Mouse (Mus musculus) MEL (cell line): ENCODE measurements around the gene Ptpdc1. TPM values are rescaled to one million over a fixed set of nuclear protein-coding genes. Genes with fewer than 3 reads are reported as not detected.
A peak's percentile ranks its signal among the peaks of the same experiment; 100 is the strongest.

Experiments used
- DNase-seq: peaks from one replicate; pipeline ENCODE4 v3.0.0; 2011; ENCODE audit warnings: low read depth, low spot score
- H3K27ac ChIP-seq: 2 replicates; pipeline ENCODE4 v1.5.1; 2012; ENCODE audit warnings: low read depth, mild to moderate bottlenecking, control low read depth, low read length, moderate library complexity; ENCODE audit not compliant: control insufficient read depth
- H3K27me3 ChIP-seq, 2 experiments: fragments of 150-350 bp in 1 of 2; sonication (generic) in 1 of 2; 2 replicates each; pipeline ENCODE4 v1.6.1; 2012; ENCODE audit warnings: low read length in 2 of 2, mild to moderate bottlenecking in 2 of 2, improper control_type of control experiment in 1 of 2, moderate library complexity in 1 of 2; ENCODE audit not compliant: insufficient read depth in 2 of 2, control insufficient read depth in 1 of 2
- H3K36me3 ChIP-seq, 2 experiments: 2 replicates each; pipeline ENCODE4 v1.6.1; 2012 to 2014; ENCODE audit warnings: low read length in 2 of 2, improper control_type of control experiment in 1 of 2, inconsistent platforms in 1 of 2, mild to moderate bottlenecking in 1 of 2; ENCODE audit not compliant: insufficient read depth in 2 of 2, control insufficient read depth in 1 of 2
- H3K4me1 ChIP-seq, 2 experiments: fragments of 150-350 bp in 1 of 2; sonication (generic) in 1 of 2; 2 replicates each; pipeline ENCODE4 v1.6.1; 2012; ENCODE audit warnings: low read length in 2 of 2, improper control_type of control experiment in 1 of 2, mild to moderate bottlenecking in 1 of 2; ENCODE audit not compliant: insufficient read depth in 2 of 2, control insufficient read depth in 1 of 2
- H3K4me3 ChIP-seq, 2 experiments: fragments of 150-350 bp in 1 of 2; sonication (generic) in 1 of 2; 2 replicates each; pipeline ENCODE4 v1.5.1; 2012; ENCODE audit warnings: low read depth in 2 of 2, low read length in 2 of 2, mild to moderate bottlenecking in 2 of 2, moderate library complexity in 2 of 2, control low read depth in 1 of 2, improper control_type of control experiment in 1 of 2; ENCODE audit not compliant: control insufficient read depth in 1 of 2, insufficient read depth in 1 of 2
- H3K79me2 ChIP-seq: 2 replicates; pipeline ENCODE4 v1.6.1; 2012; ENCODE audit warnings: mild to moderate bottlenecking, low read length, moderate library complexity; ENCODE audit not compliant: control insufficient read depth, poor library complexity, insufficient read depth
- H3K9ac ChIP-seq: 2 replicates; pipeline ENCODE4 v1.6.1; 2012; ENCODE audit warnings: low read depth, mild to moderate bottlenecking, control low read depth, low read length, moderate library complexity; ENCODE audit not compliant: control insufficient read depth, poor library complexity, severe bottlenecking
- H3K9me3 ChIP-seq: fragments of 150-350 bp; sonication (generic); replicated peaks from 2 replicates; pipeline ENCODE4 v1.6.1; 2012; ENCODE audit warnings: mild to moderate bottlenecking, low read length, improper control_type of control experiment, moderate library complexity; ENCODE audit not compliant: insufficient read depth
- BHLHE40 ChIP-seq: IDR thresholded peaks from 2 replicates; pipeline ENCODE4 v1.6.1; 2012; ENCODE audit warnings: low read depth, mild to moderate bottlenecking, inconsistent platforms, low read length, improper control_type of control experiment, borderline replicate concordance
- CHD1 ChIP-seq: IDR thresholded peaks from 2 replicates; pipeline ENCODE4 v1.6.1; 2012; ENCODE audit warnings: low read depth, mild to moderate bottlenecking, inconsistent platforms, low read length, improper control_type of control experiment
- CHD2 ChIP-seq: IDR thresholded peaks from 2 replicates; pipeline ENCODE4 v1.6.1; 2011; ENCODE audit warnings: low read length, improper control_type of control experiment
- E2F4 ChIP-seq: IDR thresholded peaks from 2 replicates; pipeline ENCODE4 v1.6.1; 2011; ENCODE audit warnings: low read depth, low read length, improper control_type of control experiment, borderline replicate concordance
- GATA1 ChIP-seq: IDR thresholded peaks from 2 replicates; pipeline ENCODE4 v1.6.1; 2011; ENCODE audit warnings: low read depth, low read length, improper control_type of control experiment
- HCFC1 ChIP-seq: IDR thresholded peaks from 2 replicates; pipeline ENCODE4 v1.6.1; 2012; ENCODE audit warnings: low read depth, mild to moderate bottlenecking, inconsistent platforms, low read length, improper control_type of control experiment, moderate library complexity
- MAFK ChIP-seq: IDR thresholded peaks from 2 replicates; pipeline ENCODE4 v1.6.1; 2011; ENCODE audit warnings: low read depth, mild to moderate bottlenecking, low read length, improper control_type of control experiment, borderline replicate concordance
- MAZ ChIP-seq: IDR thresholded peaks from 2 replicates; pipeline ENCODE4 v1.6.1; 2012; ENCODE audit warnings: low read depth, mild to moderate bottlenecking, inconsistent platforms, low read length, improper control_type of control experiment
- MEF2A ChIP-seq: IDR thresholded peaks from 2 replicates; pipeline ENCODE4 v1.6.1; 2014; ENCODE audit warnings: low read depth, mild to moderate bottlenecking, inconsistent platforms, low read length, improper control_type of control experiment; ENCODE audit not compliant: poor library complexity, insufficient replicate concordance, severe bottlenecking; ENCODE audit errors: extremely low read depth
- MYC ChIP-seq: IDR thresholded peaks from 2 replicates; pipeline ENCODE4 v1.6.1; 2011; ENCODE audit warnings: low read depth, mild to moderate bottlenecking, low read length, improper control_type of control experiment, moderate library complexity
- NELFE ChIP-seq: IDR thresholded peaks from 2 replicates; pipeline ENCODE4 v1.6.1; 2011; ENCODE audit warnings: low read depth, low read length, improper control_type of control experiment
- NRF1 ChIP-seq: IDR thresholded peaks from 2 replicates; pipeline ENCODE4 v1.6.1; 2014; ENCODE audit warnings: low read depth, mild to moderate bottlenecking, inconsistent platforms, low read length, improper control_type of control experiment, moderate library complexity; ENCODE audit not compliant: poor library complexity, insufficient read depth, severe bottlenecking
- POLR2A ChIP-seq, 2 experiments: IDR thresholded peaks; 2 replicates each; pipeline ENCODE4 v1.6.1; 2011 to 2012; ENCODE audit warnings: low read length in 2 of 2, mild to moderate bottlenecking in 2 of 2, control low read depth in 1 of 2, improper control_type of control experiment in 1 of 2, low read depth in 1 of 2, moderate library complexity in 1 of 2; ENCODE audit not compliant: control insufficient read depth in 1 of 2, insufficient read depth in 1 of 2, poor library complexity in 1 of 2
- POLR2AphosphoS5 ChIP-seq: IDR thresholded peaks from 2 replicates; pipeline ENCODE4 v1.6.1; 2012; ENCODE audit warnings: low read depth, borderline replicate concordance, mild to moderate bottlenecking, inconsistent platforms, low read length, moderate library complexity, mixed read lengths
- RAD21 ChIP-seq: IDR thresholded peaks from 2 replicates; pipeline ENCODE4 v1.6.1; 2011; ENCODE audit warnings: mild to moderate bottlenecking, low read depth, low read length, improper control_type of control experiment
- SMC3 ChIP-seq: IDR thresholded peaks from 2 replicates; pipeline ENCODE4 v1.6.1; 2011; ENCODE audit warnings: low read depth, low read length, improper control_type of control experiment
- TBP ChIP-seq: IDR thresholded peaks from 2 replicates; pipeline ENCODE4 v1.8.0; 2011; ENCODE audit warnings: low read depth, low read length, improper control_type of control experiment
- TCF12 ChIP-seq: IDR thresholded peaks from 2 replicates; pipeline ENCODE4 v1.6.1; 2014; ENCODE audit warnings: low read depth, mild to moderate bottlenecking, inconsistent platforms, low read length, improper control_type of control experiment, moderate library complexity
- USF1 ChIP-seq: IDR thresholded peaks from 2 replicates; pipeline ENCODE4 v1.6.1; 2014; ENCODE audit warnings: low read depth, mild to moderate bottlenecking, inconsistent platforms, low read length, improper control_type of control experiment, moderate library complexity
- USF2 ChIP-seq, 2 experiments: IDR thresholded peaks; 2 replicates each; pipeline ENCODE4 v1.6.1; 2011 to 2012; ENCODE audit warnings: improper control_type of control experiment in 2 of 2, low read length in 2 of 2, borderline replicate concordance in 1 of 2, inconsistent platforms in 1 of 2, low read depth in 1 of 2, mild to moderate bottlenecking in 1 of 2; ENCODE audit not compliant: insufficient read depth in 1 of 2
- ZC3H11A ChIP-seq: IDR thresholded peaks from 2 replicates; pipeline ENCODE4 v1.6.1; 2012; ENCODE audit warnings: low read depth, mild to moderate bottlenecking, inconsistent platforms, low read length, improper control_type of control experiment
- ZMIZ1 ChIP-seq: IDR thresholded peaks from 2 replicates; pipeline ENCODE4 v1.6.1; 2012; ENCODE audit warnings: low read depth, mild to moderate bottlenecking, inconsistent platforms, low read length, improper control_type of control experiment, moderate library complexity
- polyA plus RNA-seq, 2 experiments: library from polyadenylated mRNA; stranded (reverse) in 1 of 2; unstranded in 1 of 2; fragments of >175 nt in 1 of 2; fragments of >200 nt in 1 of 2; gene quantifications; 2 replicates each; pipeline versions ENCODE4 v1.2.1 to v1.2.4; 2012; ENCODE audit warnings: low replicate concordance in 2 of 2, low read depth in 1 of 2; ENCODE audit not compliant: insufficient read length in 2 of 2, insufficient read depth in 1 of 2, missing spikeins in 1 of 2
- total RNA-seq: library from RNA; depleted of rRNA; stranded (reverse); fragments of 300-350 nt; gene quantifications from 2 replicates; pipeline ENCODE4 v1.2.3, GENCODE M21; 2012

The Ptpdc1 gene
- total and polyA plus RNA-seq, 3 experiments = 3.3 to 7.6 TPM; not detected in 1

- no peaks in the 10 kb centered on the region for H3K36me3 ChIP-seq
- H3K9ac ChIP-seq = no peak overlapping the region
- DNase-seq = no peak
- peak overlapping the region in 1 of 2 experiments; percentile 67; a peak in 1 of 4 replicates for H3K4me3 ChIP-seq
- H3K4me1 ChIP-seq = no peaks in the 10 kb centered on the region
- no peaks in the 10 kb centered on the region for H3K27me3 ChIP-seq
- no peaks in the 10 kb centered on the region for H3K9me3 ChIP-seq
- H3K79me2 ChIP-seq = no peaks in the 10 kb centered on the region
- no peak for TF ChIP-seq BHLHE40
- TF ChIP-seq ZC3H11A = no peak
- no peak for TF ChIP-seq GATA1
- no peak for TF ChIP-seq POLR2AphosphoS5
- TF ChIP-seq ZMIZ1 = no peak
- TF ChIP-seq MEF2A = no peak
- no peak for TF ChIP-seq TCF12
- no peak for TF ChIP-seq SMC3
- TF ChIP-seq HCFC1 = no peak
- no peak for TF ChIP-seq POLR2A (IDR thresholded peaks at IDR 0.05; ENCODE audit: control insufficient read depth in 1 of 2, insufficient read depth in 1 of 2, low read depth in 1 of 2, low read length in 2 of 2, poor library complexity in 1 of 2)
- no peak for TF ChIP-seq USF2 (IDR thresholded peaks at IDR 0.05; ENCODE audit: borderline replicate concordance in 1 of 2, insufficient read depth in 1 of 2, low read depth in 1 of 2, low read length in 2 of 2)
- no peak for TF ChIP-seq NRF1
- no peak for TF ChIP-seq MAFK
- no peak for TF ChIP-seq E2F4
- TF ChIP-seq NELFE = no peak
- TF ChIP-seq CHD1 = no peak
- TF ChIP-seq MAZ = no peak
- H3K27ac ChIP-seq = no peak overlapping the region
Observed at GRCm38 (mm10) chr13:48668976-48669534, 43.6 kb upstream of the Ptpdc1 start.

- H3K27me3 ChIP-seq = no peaks in the 10 kb centered on the region
Observed at GRCm38 (mm10) chr13:48668091-48668975, 42.9 kb upstream of the Ptpdc1 start.

More at GRCm38 (mm10) chr13:48668091-48668975, 42.9 kb upstream of the Ptpdc1 start:
- H3K9me3 ChIP-seq = no peaks in the 10 kb centered on the region
- H3K9ac ChIP-seq = peak overlapping the region; percentile 9
- DNase-seq = peak; percentile 51
- TF ChIP-seq TBP (peak; percentile 67), GATA1 (0 out of 2 replicates have a peak, but pooled peaks have one; percentile 23), MYC (no peak), RAD21 (no peak), ZC3H11A (no peak), USF1 (no peak), CHD2 (no peak), NRF1 (no peak)
- no peak overlapping the region for H3K27ac ChIP-seq
- peak overlapping the region; percentile 32 to 67 for H3K4me3 ChIP-seq
- no peaks in the 10 kb centered on the region for H3K79me2 ChIP-seq
- H3K4me1 ChIP-seq = no peaks in the 10 kb centered on the region
- H3K36me3 ChIP-seq = no peaks in the 10 kb centered on the region
